Mouse (Mus musculus) MEL (cell line): ENCODE measurements around the gene Zfp653. TPM values are rescaled to one million over a fixed set of nuclear protein-coding genes. Genes with fewer than 3 reads are reported as not detected.
A peak's percentile ranks its signal among the peaks of the same experiment; 100 is the strongest.

Experiments
- DNase-seq: peaks from one replicate; pipeline ENCODE4 v3.0.0; 2011; ENCODE audit warnings: low read depth, low spot score
- H3K27ac ChIP-seq: 2 replicates; pipeline ENCODE4 v1.5.1; 2012; ENCODE audit warnings: low read depth, mild to moderate bottlenecking, control low read depth, low read length, moderate library complexity; ENCODE audit not compliant: control insufficient read depth
- H3K27me3 ChIP-seq, 2 experiments: fragments of 150-350 bp in 1 of 2; sonication (generic) in 1 of 2; 2 replicates each; pipeline ENCODE4 v1.6.1; 2012; ENCODE audit warnings: low read length in 2 of 2, mild to moderate bottlenecking in 2 of 2, improper control_type of control experiment in 1 of 2, moderate library complexity in 1 of 2; ENCODE audit not compliant: insufficient read depth in 2 of 2, control insufficient read depth in 1 of 2
- H3K36me3 ChIP-seq, 2 experiments: 2 replicates each; pipeline ENCODE4 v1.6.1; 2012 to 2014; ENCODE audit warnings: low read length in 2 of 2, improper control_type of control experiment in 1 of 2, inconsistent platforms in 1 of 2, mild to moderate bottlenecking in 1 of 2; ENCODE audit not compliant: insufficient read depth in 2 of 2, control insufficient read depth in 1 of 2
- H3K4me1 ChIP-seq, 2 experiments: fragments of 150-350 bp in 1 of 2; sonication (generic) in 1 of 2; 2 replicates each; pipeline ENCODE4 v1.6.1; 2012; ENCODE audit warnings: low read length in 2 of 2, improper control_type of control experiment in 1 of 2, mild to moderate bottlenecking in 1 of 2; ENCODE audit not compliant: insufficient read depth in 2 of 2, control insufficient read depth in 1 of 2
- H3K4me3 ChIP-seq, 2 experiments: fragments of 150-350 bp in 1 of 2; sonication (generic) in 1 of 2; 2 replicates each; pipeline ENCODE4 v1.5.1; 2012; ENCODE audit warnings: low read depth in 2 of 2, low read length in 2 of 2, mild to moderate bottlenecking in 2 of 2, moderate library complexity in 2 of 2, control low read depth in 1 of 2, improper control_type of control experiment in 1 of 2; ENCODE audit not compliant: control insufficient read depth in 1 of 2, insufficient read depth in 1 of 2
- H3K79me2 ChIP-seq: 2 replicates; pipeline ENCODE4 v1.6.1; 2012; ENCODE audit warnings: mild to moderate bottlenecking, low read length, moderate library complexity; ENCODE audit not compliant: control insufficient read depth, poor library complexity, insufficient read depth
- H3K9ac ChIP-seq: 2 replicates; pipeline ENCODE4 v1.6.1; 2012; ENCODE audit warnings: low read depth, mild to moderate bottlenecking, control low read depth, low read length, moderate library complexity; ENCODE audit not compliant: control insufficient read depth, poor library complexity, severe bottlenecking
- H3K9me3 ChIP-seq: fragments of 150-350 bp; sonication (generic); replicated peaks from 2 replicates; pipeline ENCODE4 v1.6.1; 2012; ENCODE audit warnings: mild to moderate bottlenecking, low read length, improper control_type of control experiment, moderate library complexity; ENCODE audit not compliant: insufficient read depth
- BHLHE40 ChIP-seq: IDR thresholded peaks from 2 replicates; pipeline ENCODE4 v1.6.1; 2012; ENCODE audit warnings: low read depth, mild to moderate bottlenecking, inconsistent platforms, low read length, improper control_type of control experiment, borderline replicate concordance
- E2F4 ChIP-seq: IDR thresholded peaks from 2 replicates; pipeline ENCODE4 v1.6.1; 2011; ENCODE audit warnings: low read depth, low read length, improper control_type of control experiment, borderline replicate concordance
- ELF1 ChIP-seq: IDR thresholded peaks from 2 replicates; pipeline ENCODE4 v1.6.1; 2014; ENCODE audit warnings: low read depth, mild to moderate bottlenecking, inconsistent platforms, low read length, improper control_type of control experiment, moderate library complexity
- ETS1 ChIP-seq: IDR thresholded peaks from 2 replicates; pipeline ENCODE4 v1.6.1; 2012; ENCODE audit warnings: low read depth, mild to moderate bottlenecking, inconsistent platforms, low read length, improper control_type of control experiment, moderate library complexity
- GABPA ChIP-seq: IDR thresholded peaks from 2 replicates; pipeline ENCODE4 v1.6.1; 2012; ENCODE audit warnings: low read depth, mild to moderate bottlenecking, inconsistent platforms, low read length, improper control_type of control experiment, moderate library complexity
- KAT2A ChIP-seq: conservative IDR thresholded peaks from 2 replicates; pipeline ENCODE4 v1.6.1; 2012; ENCODE audit warnings: low read depth, low read length, improper control_type of control experiment, inconsistent platforms
- MAX ChIP-seq: IDR thresholded peaks from 2 replicates; pipeline ENCODE4 v1.6.1; 2011; ENCODE audit warnings: low read length, improper control_type of control experiment
- MAZ ChIP-seq: IDR thresholded peaks from 2 replicates; pipeline ENCODE4 v1.6.1; 2012; ENCODE audit warnings: low read depth, mild to moderate bottlenecking, inconsistent platforms, low read length, improper control_type of control experiment
- MEF2A ChIP-seq: IDR thresholded peaks from 2 replicates; pipeline ENCODE4 v1.6.1; 2014; ENCODE audit warnings: low read depth, mild to moderate bottlenecking, inconsistent platforms, low read length, improper control_type of control experiment; ENCODE audit not compliant: poor library complexity, insufficient replicate concordance, severe bottlenecking; ENCODE audit errors: extremely low read depth
- NELFE ChIP-seq: IDR thresholded peaks from 2 replicates; pipeline ENCODE4 v1.6.1; 2011; ENCODE audit warnings: low read depth, low read length, improper control_type of control experiment
- NRF1 ChIP-seq: IDR thresholded peaks from 2 replicates; pipeline ENCODE4 v1.6.1; 2014; ENCODE audit warnings: low read depth, mild to moderate bottlenecking, inconsistent platforms, low read length, improper control_type of control experiment, moderate library complexity; ENCODE audit not compliant: poor library complexity, insufficient read depth, severe bottlenecking
- POLR2A ChIP-seq, 2 experiments: IDR thresholded peaks; 2 replicates each; pipeline ENCODE4 v1.6.1; 2011 to 2012; ENCODE audit warnings: low read length in 2 of 2, mild to moderate bottlenecking in 2 of 2, control low read depth in 1 of 2, improper control_type of control experiment in 1 of 2, low read depth in 1 of 2, moderate library complexity in 1 of 2; ENCODE audit not compliant: control insufficient read depth in 1 of 2, insufficient read depth in 1 of 2, poor library complexity in 1 of 2
- POLR2AphosphoS2 ChIP-seq: IDR thresholded peaks from 2 replicates; pipeline ENCODE4 v1.6.1; 2011; ENCODE audit warnings: low read length, improper control_type of control experiment
- SMC3 ChIP-seq: IDR thresholded peaks from 2 replicates; pipeline ENCODE4 v1.6.1; 2011; ENCODE audit warnings: low read depth, low read length, improper control_type of control experiment
- TAL1 ChIP-seq: IDR thresholded peaks from 2 replicates; pipeline ENCODE4 v1.6.1; 2012; ENCODE audit warnings: mild to moderate bottlenecking, inconsistent platforms, low read length, moderate library complexity, mixed read lengths
- ZKSCAN1 ChIP-seq: IDR thresholded peaks from 2 replicates; pipeline ENCODE4 v1.6.1; 2012; ENCODE audit warnings: low read depth, mild to moderate bottlenecking, inconsistent platforms, low read length, improper control_type of control experiment, moderate library complexity
- ZMIZ1 ChIP-seq: IDR thresholded peaks from 2 replicates; pipeline ENCODE4 v1.6.1; 2012; ENCODE audit warnings: low read depth, mild to moderate bottlenecking, inconsistent platforms, low read length, improper control_type of control experiment, moderate library complexity
- polyA plus RNA-seq, 2 experiments: library from polyadenylated mRNA; stranded (reverse) in 1 of 2; unstranded in 1 of 2; fragments of >175 nt in 1 of 2; fragments of >200 nt in 1 of 2; gene quantifications; 2 replicates each; pipeline versions ENCODE4 v1.2.1 to v1.2.4; 2012; ENCODE audit warnings: low replicate concordance in 2 of 2, low read depth in 1 of 2; ENCODE audit not compliant: insufficient read length in 2 of 2, insufficient read depth in 1 of 2, missing spikeins in 1 of 2
- total RNA-seq: library from RNA; depleted of rRNA; stranded (reverse); fragments of 300-350 nt; gene quantifications from 2 replicates; pipeline ENCODE4 v1.2.3, GENCODE M21; 2012

Gene Zfp653
- total and polyA plus RNA-seq, 3 experiments = 19.2 to 40.4 TPM; not detected in 1

DNA sequence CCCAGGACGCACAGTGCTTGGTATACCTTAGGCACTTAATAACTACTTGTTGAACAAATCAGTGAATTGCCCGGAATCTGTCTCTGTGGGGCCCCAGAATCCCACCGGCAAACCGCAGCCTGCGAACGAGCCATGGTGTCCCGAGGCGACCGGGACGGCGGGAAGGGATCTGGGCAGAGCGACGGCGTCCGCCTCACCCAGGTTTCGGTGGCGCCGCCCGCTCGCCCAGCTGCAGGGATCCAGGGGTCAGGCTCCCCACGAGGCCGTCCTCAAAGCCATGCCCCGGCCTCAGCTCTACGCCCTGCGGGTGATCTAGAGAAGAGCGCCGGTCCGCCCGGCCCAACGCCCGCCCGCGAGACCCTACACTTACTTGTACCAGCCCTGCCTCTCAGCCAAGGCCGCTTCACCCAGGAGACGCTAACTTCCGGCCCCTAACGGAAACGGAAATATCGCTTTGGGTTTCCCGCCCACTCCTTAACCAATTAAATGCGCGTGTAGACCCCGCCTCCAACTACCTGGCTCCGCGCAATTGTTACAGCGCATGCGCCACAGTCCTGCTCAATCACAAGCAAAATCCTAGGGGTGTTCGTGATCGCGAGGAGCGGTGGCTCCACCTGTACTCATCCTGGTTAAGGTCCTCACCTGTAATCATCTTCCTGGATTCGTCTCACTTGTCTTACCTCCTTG lies 45.7 kb upstream of the Zfp653 start, which contains the start of gene Elof1 (continued):
- TF ChIP-seq NRF1 = peak; percentile 98; the same call in 1 of the 2 replicates
- TF ChIP-seq GABPA = no peak
- TF ChIP-seq MEF2A = no peak
- no peak for TF ChIP-seq BHLHE40
- TF ChIP-seq POLR2AphosphoS2 = peak; percentile 99
- peak; percentile 35; the same call in 1 of the 2 replicates for TF ChIP-seq MAZ
- 0 out of 2 replicates have a peak, but pooled peaks have one; percentile 29 for TF ChIP-seq ETS1
- no peak for TF ChIP-seq TAL1

- H3K36me3 ChIP-seq = peaks cover 3 to 14% of the 10 kb centered on the region in 2 experiments
- H3K79me2 ChIP-seq = peaks cover 13% of the 10 kb centered on the region
- TF ChIP-seq ZMIZ1 (no peak), NRF1 (no peak), POLR2AphosphoS2 (no peak), SMC3 (no peak), KAT2A (no peak), E2F4 (no peak), ZKSCAN1 (no peak), ELF1 (no peak), BHLHE40 (no peak), POLR2A (IDR thresholded peaks at IDR 0.05; ENCODE audit: control insufficient read depth in 1 of 2, insufficient read depth in 1 of 2, low read depth in 1 of 2, low read length in 2 of 2, poor library complexity in 1 of 2) (no peak), NELFE (no peak), MAX (no peak)
- H3K27me3 ChIP-seq = no peaks in the 10 kb centered on the region
- no peaks in the 10 kb centered on the region for H3K9me3 ChIP-seq
- peak overlapping the region; percentile 56 to 70 for H3K4me3 ChIP-seq
- H3K27ac ChIP-seq = no peak overlapping the region
- H3K9ac ChIP-seq = peak overlapping the region; percentile 76
- H3K4me1 ChIP-seq = peaks cover 1 to 30% of the 10 kb centered on the region in 2 experiments; a peak in 3 of 4 replicates
- peak; percentile 67 for DNase-seq
Measured at GRCm38 (mm10) chr9:22116086-22116485, 44.9 kb upstream of the Zfp653 start.
